Mouse (Mus musculus) ES-Bruce4 (cell line): Measurements from ENCODE around the gene Slc15a1.

ENCODE experiments used
- CTCF ChIP-seq: IDR thresholded peaks from one replicate; pipeline ENCODE4 v1.8.1; 2011; ENCODE audit warnings: low read depth, low read length
- POLR2A ChIP-seq: IDR thresholded peaks from one replicate; pipeline ENCODE4 v1.8.1; 2011; ENCODE audit warnings: low read length; ENCODE audit not compliant: insufficient read depth

DNA sequence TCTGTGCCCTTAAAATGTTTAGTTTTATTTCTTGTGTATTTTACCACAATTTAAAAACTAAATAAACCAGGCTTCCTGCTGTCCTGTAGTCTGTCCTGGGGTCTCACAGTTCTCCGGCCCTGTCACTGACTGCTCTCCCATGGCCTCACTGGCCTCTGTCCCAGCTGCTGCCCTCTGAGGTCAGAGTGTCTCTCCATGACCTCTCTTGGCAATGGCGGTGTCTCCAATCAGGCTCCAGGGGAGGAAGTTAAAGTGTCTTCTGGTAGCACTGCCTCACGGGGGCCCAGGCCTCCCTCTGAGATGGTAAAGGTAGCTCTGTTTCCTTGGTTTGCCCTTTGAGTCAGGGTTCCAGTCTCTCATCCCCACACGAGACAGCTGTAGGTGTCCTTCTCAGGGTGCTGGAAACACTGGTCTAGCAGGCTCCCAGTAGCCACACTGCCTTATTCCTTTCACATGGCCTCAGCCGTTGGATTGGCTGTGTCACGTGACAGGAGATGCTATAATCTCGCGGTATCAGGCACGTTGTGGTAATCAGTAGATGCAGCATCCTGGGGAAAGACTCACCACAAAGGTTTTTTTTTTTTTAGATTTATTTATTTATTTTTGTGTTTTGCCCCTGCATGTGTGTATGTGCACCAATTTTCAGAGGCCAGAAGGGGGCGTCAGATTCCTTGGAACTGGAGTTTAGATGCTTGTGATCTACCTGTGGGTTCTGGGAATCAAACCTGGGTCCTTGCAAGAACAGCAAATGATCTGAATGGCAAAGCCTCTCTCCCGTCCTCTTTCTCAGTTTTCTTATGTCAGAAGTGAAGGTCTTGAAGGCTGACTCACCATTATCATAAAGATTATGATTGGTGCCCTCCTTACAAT is 48.4 kb downstream of the Slc15a1 start:
- no peak for TF ChIP-seq CTCF
- TF ChIP-seq POLR2A: no peak
